Mouse (Mus musculus) forebrain, embryonic 11.5 days (tissue): ENCODE measurements around the gene Pcnx. TPM values are rescaled to one million over a fixed set of nuclear protein-coding genes. Genes with fewer than 3 reads are reported as not detected.

Experiments
- ATAC-seq: fragments of 200-750 bp; cut with Nextera tagmentation; replicated peaks from 2 replicates; pipeline ENCODE4 v1.8.0; 2017; ENCODE audit warnings: moderate TSS enrichment; ENCODE audit not compliant: low FRiP score
- DNase-seq: peaks from one replicate; pipeline ENCODE4 v3.0.0-alpha.2; 2017; ENCODE audit warnings: low spot score
- H3K27ac ChIP-seq: fragments of 300-500 bp; sonication (generic); 2 replicates; pipeline ENCODE4 v1.5.1; 2014; ENCODE audit warnings: low read depth, low read length
- H3K27me3 ChIP-seq: fragments of 300-500 bp; sonication (generic); 2 replicates; pipeline ENCODE4 v1.6.1; 2014; ENCODE audit warnings: mild to moderate bottlenecking, low read length, mixed read lengths; ENCODE audit not compliant: control insufficient read depth, insufficient read depth
- H3K36me3 ChIP-seq: fragments of 300-500 bp; sonication (generic); 2 replicates; pipeline ENCODE4 v1.6.1; 2014; ENCODE audit warnings: mild to moderate bottlenecking, low read length, moderate library complexity, mixed read lengths; ENCODE audit not compliant: control insufficient read depth, insufficient read depth
- H3K4me1 ChIP-seq: fragments of 300-500 bp; sonication (generic); replicated peaks from 2 replicates; pipeline ENCODE4 v1.6.1; 2014; ENCODE audit warnings: low read length, mixed read lengths; ENCODE audit not compliant: control insufficient read depth, insufficient read depth
- H3K4me2 ChIP-seq: fragments of 300-500 bp; sonication (generic); 2 replicates; pipeline ENCODE4 v1.6.1; 2014; ENCODE audit warnings: low read depth, mild to moderate bottlenecking, low read length, moderate library complexity, mixed read lengths; ENCODE audit not compliant: severe bottlenecking
- H3K4me3 ChIP-seq: fragments of 300-500 bp; sonication (generic); 2 replicates; pipeline ENCODE4 v1.5.1; 2014; ENCODE audit warnings: low read depth, low read length
- H3K9ac ChIP-seq: fragments of 300-500 bp; sonication (generic); 2 replicates; pipeline ENCODE4 v1.6.1; 2014; ENCODE audit warnings: low read length
- H3K9me3 ChIP-seq: fragments of 300-500 bp; sonication (generic); 2 replicates; pipeline ENCODE4 v1.6.1; 2016; ENCODE audit warnings: low read length, mixed read lengths; ENCODE audit not compliant: control insufficient read depth
- WGBS: fragments of 180-500 bp; shearing (Covaris S2); extraction: QIAGEN DNeasy Blood & Tissue Kit; methylation state at CpG from one replicate; pipeline ENCODE4 v1.1.7; 2014; 5-methylcytosine and 5-hydroxymethylcytosine counted together
- polyA plus RNA-seq: library from polyadenylated mRNA; unstranded; fragments of >200 nt; fragmentation: Nextera tagmentation; extraction: Ambion mirVana; gene quantifications from 2 replicates; pipeline ENCODE4 v1.2.1, GENCODE M21; 2014

The Pcnx gene
- polyA plus RNA-seq, 1 experiment from 2014 or later, result 14.6 TPM

DNA sequence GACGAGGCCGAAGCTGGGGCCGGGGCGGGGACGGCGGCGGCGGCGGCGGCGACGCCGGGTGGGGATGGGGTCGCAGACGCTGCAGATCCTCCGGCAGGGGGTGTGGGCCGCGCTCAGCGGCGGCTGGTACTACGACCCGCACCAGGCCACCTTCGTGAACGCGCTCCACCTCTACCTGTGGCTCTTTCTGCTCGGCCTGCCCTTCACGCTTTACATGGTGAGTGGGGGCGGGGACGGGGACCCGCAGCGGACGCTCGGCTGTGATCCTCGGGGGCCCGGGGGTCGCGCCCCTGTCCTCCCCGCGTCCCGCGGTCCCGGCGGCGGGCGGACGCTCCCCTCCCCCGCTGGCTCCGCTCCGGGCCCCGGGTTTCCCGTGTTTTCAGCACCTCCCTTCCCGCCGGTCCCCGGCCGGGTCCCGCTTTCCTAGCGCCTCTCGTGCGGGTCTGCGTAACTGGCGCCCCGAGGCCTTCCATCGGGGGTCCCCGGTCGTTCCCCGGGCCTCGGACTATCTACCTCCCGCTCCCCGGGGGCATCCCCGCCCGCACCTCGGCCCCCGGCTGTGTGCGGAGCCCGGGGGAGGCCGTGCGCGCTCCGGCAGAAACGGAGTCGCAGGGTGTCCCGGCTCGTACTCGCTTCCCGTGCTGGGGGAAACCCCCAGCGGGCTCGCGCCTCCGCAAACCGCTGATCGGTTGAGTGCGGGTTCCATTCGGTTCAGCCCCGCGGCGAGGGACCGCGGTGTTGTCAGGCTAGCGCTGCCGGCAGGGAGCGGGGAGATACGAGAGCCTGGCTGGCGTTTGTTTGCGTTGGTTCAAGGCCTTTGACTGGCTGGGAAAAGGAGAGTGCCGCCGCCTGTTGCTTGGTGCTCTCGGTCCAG is 722 bp downstream of the Pcnx start:
- Histone ChIP-seq H3K4me2 (peak overlapping the region; percentile 68), H3K9me3 (no peaks in the 10 kb centered on the region), H3K27me3 (no peaks in the 10 kb centered on the region), H3K9ac (peak overlapping the region; percentile 97), H3K36me3 (no peaks in the 10 kb centered on the region), H3K4me1 (peaks cover 10% of the 10 kb centered on the region), H3K27ac (peak overlapping the region; percentile 91), H3K4me3 (peak overlapping the region; percentile 96)
- peak; percentile 79 for ATAC-seq
- DNase-seq, result peak; percentile 78
- WGBS, result under 1% methylated on average over 100 of the region's 107 CpGs

DNA sequence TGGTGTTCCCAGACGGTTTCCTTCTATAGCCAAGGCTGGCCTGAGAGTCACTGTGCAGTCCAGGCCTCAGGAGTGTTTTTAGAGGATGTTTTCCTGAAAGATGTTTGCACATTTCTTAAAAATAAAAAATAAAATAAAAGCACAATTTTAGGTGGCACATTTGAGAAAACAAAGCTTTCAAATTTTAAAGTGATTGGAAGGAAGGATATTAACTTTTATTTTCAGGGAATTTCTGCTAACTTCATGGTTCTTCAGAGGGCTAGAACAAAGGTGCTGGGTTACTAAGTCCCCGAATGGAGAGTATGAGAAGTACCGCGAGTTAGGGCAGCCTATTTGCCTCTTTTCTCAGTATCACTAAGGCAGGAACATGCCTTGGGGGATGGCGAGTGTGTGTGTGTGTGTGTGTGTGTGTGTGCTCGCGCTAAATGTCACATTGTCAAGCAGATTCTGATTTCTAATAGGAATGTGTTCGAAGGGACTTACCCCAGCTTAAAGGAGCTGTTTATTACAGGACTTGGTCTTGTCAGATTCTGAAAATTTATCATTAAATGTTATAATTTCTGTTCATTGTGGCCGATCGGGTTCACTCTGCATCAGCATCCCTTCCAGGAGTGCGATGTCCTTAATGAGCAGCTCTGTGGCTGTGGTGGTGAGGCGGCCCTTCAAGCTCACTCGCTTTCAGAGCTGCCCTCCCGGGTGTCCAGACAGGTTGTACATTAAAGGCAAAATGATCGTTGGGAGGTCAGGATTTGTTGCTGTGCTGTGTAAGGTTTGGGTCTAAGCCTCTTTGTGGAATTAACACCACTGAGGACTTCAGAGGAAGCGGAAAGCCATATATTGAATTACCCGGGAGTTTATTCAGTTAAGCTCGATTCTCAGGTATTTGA is 1.6 kb downstream of the Pcnx start:
- Histone ChIP-seq H3K4me1 (peaks cover 10% of the 10 kb centered on the region), H3K27me3 (no peaks in the 10 kb centered on the region), H3K27ac (no peak overlapping the region), H3K9ac (peak overlapping the region; percentile 97), H3K9me3 (no peaks in the 10 kb centered on the region), H3K4me2 (peak overlapping the region; percentile 68), H3K4me3 (peak overlapping the region; percentile 96), H3K36me3 (no peaks in the 10 kb centered on the region)
- DNase-seq (peak; percentile 59), ATAC-seq (no peak)
- 21% methylated on average over 18 of the region's 18 CpGs for WGBS

DNA sequence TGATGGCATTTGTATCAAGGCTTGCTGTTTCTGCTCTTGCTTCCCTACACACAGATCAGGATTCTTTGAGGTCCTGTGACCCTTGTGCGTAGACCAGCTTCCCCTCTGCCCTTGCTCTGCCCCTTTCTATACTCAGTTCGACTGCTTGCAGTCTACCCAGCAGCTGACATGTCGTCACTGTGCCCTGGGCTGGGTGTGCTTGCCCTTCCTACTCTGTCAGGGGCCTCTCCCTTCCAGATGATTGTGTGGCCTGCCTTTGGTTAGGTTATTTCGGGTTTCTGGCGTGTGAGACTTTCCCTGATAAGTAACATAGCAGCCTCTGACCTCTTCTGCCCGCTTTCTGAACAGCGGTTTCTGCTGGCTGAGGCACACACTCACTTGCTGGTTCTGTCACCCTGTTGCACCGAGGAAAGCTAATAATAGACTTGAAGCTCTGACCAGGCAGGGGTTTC is 2.6 kb downstream of the Pcnx start:
- WGBS, result 38% methylated on average over 8 of the region's 8 CpGs
- Histone ChIP-seq H3K27me3 (no peaks in the 10 kb centered on the region), H3K9me3 (no peaks in the 10 kb centered on the region), H3K4me1 (peaks cover 10% of the 10 kb centered on the region), H3K36me3 (no peaks in the 10 kb centered on the region), H3K4me3 (peak overlapping the region; percentile 96; the same call in 1 of the 2 replicates), H3K9ac (peak overlapping the region; percentile 6; the same call in 1 of the 2 replicates), H3K4me2 (peak overlapping the region; percentile 68), H3K27ac (no peak overlapping the region)
- DNase-seq (no peak), ATAC-seq (no peak)

DNA sequence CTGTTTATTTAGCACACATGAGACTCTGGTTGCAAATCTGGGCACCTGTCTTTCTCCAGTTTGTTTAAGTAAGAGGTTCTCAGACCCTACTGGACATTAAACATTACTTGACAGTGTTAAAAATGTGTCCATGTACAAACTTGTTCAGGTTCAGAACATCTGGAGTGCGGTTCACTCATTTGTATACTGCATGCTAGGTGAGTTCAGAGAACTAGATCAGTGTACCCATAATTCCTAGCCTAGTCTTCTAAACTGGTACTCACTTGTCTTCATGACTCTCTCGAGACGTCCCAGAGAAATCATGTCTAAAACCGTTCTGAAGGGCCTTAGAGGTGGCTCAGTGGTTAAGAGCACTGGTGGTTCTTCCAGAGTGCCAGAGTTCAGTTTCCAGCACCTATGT is 4.1 kb downstream of the Pcnx start:
- Histone ChIP-seq H3K9ac (no peak overlapping the region), H3K36me3 (no peaks in the 10 kb centered on the region), H3K4me2 (no peak overlapping the region), H3K27me3 (no peaks in the 10 kb centered on the region), H3K27ac (no peak overlapping the region), H3K9me3 (no peaks in the 10 kb centered on the region), H3K4me1 (peaks cover 10% of the 10 kb centered on the region), H3K4me3 (no peak overlapping the region)
- WGBS, result 93% methylated on average over 4 of the region's 4 CpGs
- ATAC-seq (no peak), DNase-seq (no peak)

- Histone ChIP-seq H3K36me3 (no peaks in the 10 kb centered on the region), H3K9me3 (no peaks in the 10 kb centered on the region), H3K4me3 (no peak overlapping the region), H3K4me1 (peaks cover 10% of the 10 kb centered on the region), H3K4me2 (no peak overlapping the region), H3K9ac (no peak overlapping the region), H3K27ac (no peak overlapping the region), H3K27me3 (no peaks in the 10 kb centered on the region)
- WGBS, result 93% methylated on average over 6 of the region's 6 CpGs
- DNase-seq (no peak), ATAC-seq (no peak)
Observed at GRCm38 (mm10) chr12:81865183-81865582, 5.4 kb downstream of the Pcnx start.

GRCm38 (mm10) chr12:81867316-81867715 is 7.5 kb downstream of the Pcnx start:
- DNase-seq (no peak), ATAC-seq (no peak)
- 91% methylated on average over 4 of the region's 4 CpGs for WGBS

DNA sequence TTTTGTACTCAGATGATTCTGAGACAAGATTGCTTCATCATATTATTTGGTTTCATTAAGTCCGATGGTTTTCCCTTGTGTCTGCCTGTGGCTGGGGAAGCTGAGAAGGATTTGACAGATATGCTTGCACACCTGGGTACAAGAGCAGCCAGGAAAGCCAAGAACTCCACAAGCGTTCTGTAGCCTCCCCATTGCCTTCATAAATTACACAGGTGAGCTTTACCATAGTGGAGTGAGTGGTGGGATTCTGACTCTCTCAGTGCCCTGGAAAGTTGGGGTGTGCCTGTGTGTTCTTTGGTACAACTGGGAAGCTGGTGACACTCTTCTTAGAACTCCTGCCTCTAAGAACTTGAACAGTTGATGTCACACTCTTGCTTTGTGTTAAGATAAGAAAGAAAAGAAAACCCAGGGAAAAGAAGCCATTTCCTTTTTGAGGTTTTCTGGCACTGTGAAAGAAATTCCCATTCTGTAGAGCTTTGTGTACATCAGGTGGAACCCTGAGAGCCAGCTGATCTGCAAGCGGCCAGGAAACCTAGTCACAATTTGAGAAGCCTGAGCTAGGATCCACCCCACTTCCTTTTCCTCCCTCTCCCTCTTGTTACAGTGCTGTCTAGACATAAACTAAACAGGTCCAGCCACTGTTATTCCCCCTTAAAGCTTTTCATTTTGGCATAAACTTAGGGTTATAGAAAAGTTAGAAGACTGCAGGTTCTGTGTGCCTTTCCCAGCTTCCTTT is 9.6 kb downstream of the Pcnx start:
- H3K9ac ChIP-seq, result no peak overlapping the region
- no peak overlapping the region for H3K4me3 ChIP-seq
- no peak for ATAC-seq
- no peaks in the 10 kb centered on the region for H3K4me1 ChIP-seq
- no peak overlapping the region for H3K27ac ChIP-seq
- 80% methylated on average over 3 of the region's 3 CpGs for WGBS
- no peaks in the 10 kb centered on the region for H3K36me3 ChIP-seq
- no peaks in the 10 kb centered on the region for H3K9me3 ChIP-seq
- H3K4me2 ChIP-seq, result no peak overlapping the region
- no peak for DNase-seq
- H3K27me3 ChIP-seq, result no peaks in the 10 kb centered on the region

More at GRCm38 (mm10) chr12:81867316-81867715, 7.5 kb downstream of the Pcnx start:
- no peaks in the 10 kb centered on the region for H3K36me3 ChIP-seq
- no peak overlapping the region for H3K4me3 ChIP-seq
- H3K4me2 ChIP-seq, result no peak overlapping the region
- H3K9ac ChIP-seq, result no peak overlapping the region
- H3K27me3 ChIP-seq, result no peaks in the 10 kb centered on the region
- H3K27ac ChIP-seq, result no peak overlapping the region
- peaks cover 5% of the 10 kb centered on the region for H3K4me1 ChIP-seq
- H3K9me3 ChIP-seq, result no peaks in the 10 kb centered on the region

GRCm38 (mm10) chr12:81873345-81873744 is 13.5 kb downstream of the Pcnx start:
- Histone ChIP-seq H3K9me3 (no peaks in the 10 kb centered on the region), H3K27me3 (no peaks in the 10 kb centered on the region), H3K4me2 (no peak overlapping the region), H3K4me1 (no peaks in the 10 kb centered on the region), H3K4me3 (no peak overlapping the region), H3K36me3 (no peaks in the 10 kb centered on the region), H3K9ac (no peak overlapping the region), H3K27ac (no peak overlapping the region)
- ATAC-seq, result no peak
- DNase-seq, result no peak
- 77% methylated on average over 4 of the region's 4 CpGs for WGBS
